Mouse (Mus musculus) embryo, embryonic 10 days (tissue): ENCODE data around the gene Rpl28.
A peak's percentile ranks its signal among the peaks of the same experiment; 100 is the strongest.
"Not testable (repeated sequence)": the region's sequence is repeated elsewhere in the genome, so short reads cannot be mapped to it uniquely, and the experiment has no call there.

Source experiments
- DNase-seq: peaks from one replicate; pipeline ENCODE4 v3.0.0-alpha.2; 2015; ENCODE audit warnings: low spot score

Rpl28 gene

GRCm38 (mm10) chr7:4783667-4784268 is 8.9 kb upstream of the Rpl28 start:
- DNase-seq, result no peak

GRCm38 (mm10) chr7:4788499-4789435 is 3.9 kb upstream of the Rpl28 start:
- peak; percentile 82 for DNase-seq

GRCm38 (mm10) chr7:4789436-4789935 is 3.2 kb upstream of the Rpl28 start, which contains the start of gene Tmem238:
Gene Tmem238 (minus strand): TSS chr7:4789656.
- peak; percentile 32 for DNase-seq

GRCm38 (mm10) chr7:4793248-4793647 is 574 bp downstream of the Rpl28 start:
- not testable (repeated sequence) for DNase-seq

GRCm38 (mm10) chr7:4793674-4794073 is 1.0 kb downstream of the Rpl28 start:
- DNase-seq, result no peak

- no peak for DNase-seq
Observed at GRCm38 (mm10) chr7:4794631-4795168, 2.0 kb downstream of the Rpl28 start.

GRCm38 (mm10) chr7:4795767-4796433 is 3.2 kb downstream of the Rpl28 start:
- peak; percentile 67 for DNase-seq

- no peak for DNase-seq
Observed at GRCm38 (mm10) chr7:4802247-4802646, 9.6 kb downstream of the Rpl28 start.

GRCm38 (mm10) chr7:4806716-4807115 is 14.0 kb downstream of the Rpl28 start:
- peak; percentile 60 for DNase-seq

- DNase-seq, result not testable (repeated sequence)
Observed at GRCm38 (mm10) chr7:4811131-4811530, 18.5 kb downstream of the Rpl28 start.

- DNase-seq, result no peak
Observed at GRCm38 (mm10) chr7:4811842-4812302, 19.2 kb downstream of the Rpl28 start.

GRCm38 (mm10) chr7:4812303-4813104 is 19.8 kb downstream of the Rpl28 start, which contains the start of gene Ube2s:
Gene Ube2s (minus strand): TSS chr7:4812590.
- peak; percentile 100 for DNase-seq

- no peak for DNase-seq
Observed at GRCm38 (mm10) chr7:4813105-4813791, 20.6 kb downstream of the Rpl28 start.

GRCm38 (mm10) chr7:4816559-4816958 is 23.9 kb downstream of the Rpl28 start:
- no peak for DNase-seq

GRCm38 (mm10) chr7:4820925-4821324 is 28.3 kb downstream of the Rpl28 start:
- DNase-seq, result not testable (repeated sequence)

- no peak for DNase-seq
Observed at GRCm38 (mm10) chr7:4821690-4822089, 29.0 kb downstream of the Rpl28 start.

- no peak for DNase-seq
Observed at GRCm38 (mm10) chr7:4822162-4822907, 29.7 kb downstream of the Rpl28 start.

GRCm38 (mm10) chr7:4825365-4825764 is 32.7 kb downstream of the Rpl28 start:
- DNase-seq, result no peak

GRCm38 (mm10) chr7:4830476-4830875 is 37.8 kb downstream of the Rpl28 start:
- DNase-seq, result peak; percentile 40
